Mouse (Mus musculus) lung, postnatal 36 days (tissue): ENCODE data around the gene Tyrobp.

ENCODE experiments used
- DNase-seq: peaks from one replicate; pipeline ENCODE4 v3.0.0; 2022; ENCODE audit warnings: mixed read lengths

The Tyrobp gene

GRCm38 (mm10) chr7:30429327-30429726 lies 15.8 kb downstream of the Tyrobp start:
- DNase-seq = no peak

GRCm38 (mm10) chr7:30430191-30430590 lies 16.6 kb downstream of the Tyrobp start:
- DNase-seq = no peak

- peak; percentile 83 for DNase-seq
Measured at GRCm38 (mm10) chr7:30431793-30432192, 18.2 kb downstream of the Tyrobp start.

GRCm38 (mm10) chr7:30434238-30434637 lies 20.7 kb downstream of the Tyrobp start:
- DNase-seq = peak; percentile 53

- DNase-seq = no peak
Measured at GRCm38 (mm10) chr7:30434701-30435100, 21.1 kb downstream of the Tyrobp start.

GRCm38 (mm10) chr7:30435156-30435555 lies 21.6 kb downstream of the Tyrobp start:
- DNase-seq = no peak

- DNase-seq = no peak
Measured at GRCm38 (mm10) chr7:30436879-30437278, 23.3 kb downstream of the Tyrobp start.

- DNase-seq = no peak
Measured at GRCm38 (mm10) chr7:30439734-30440133, 26.2 kb downstream of the Tyrobp start.

GRCm38 (mm10) chr7:30440697-30441096 lies 27.1 kb downstream of the Tyrobp start:
- DNase-seq = peak; percentile 62

- no peak for DNase-seq
Measured at GRCm38 (mm10) chr7:30443696-30444095, 30.1 kb downstream of the Tyrobp start.

- peak; percentile 47 for DNase-seq
Measured at GRCm38 (mm10) chr7:30444154-30444970, 30.8 kb downstream of the Tyrobp start.

GRCm38 (mm10) chr7:30444971-30445751 lies 31.6 kb downstream of the Tyrobp start, which contains the start of gene Aplp1:
Gene Aplp1, minus strand, starts transcription at chr7:30445535.
- DNase-seq = peak; percentile 62

- DNase-seq = no peak
Measured at GRCm38 (mm10) chr7:30450241-30450640, 36.7 kb downstream of the Tyrobp start.

GRCm38 (mm10) chr7:30453327-30453726 lies 39.8 kb downstream of the Tyrobp start:
- no peak for DNase-seq

GRCm38 (mm10) chr7:30453766-30454165 lies 40.2 kb downstream of the Tyrobp start:
- peak; percentile 66 for DNase-seq

GRCm38 (mm10) chr7:30454259-30454658 lies 40.7 kb downstream of the Tyrobp start:
- DNase-seq = no peak

- DNase-seq = no peak
Measured at GRCm38 (mm10) chr7:30456487-30456886, 42.9 kb downstream of the Tyrobp start.

GRCm38 (mm10) chr7:30456911-30457628 lies 43.5 kb downstream of the Tyrobp start:
- no peak for DNase-seq

GRCm38 (mm10) chr7:30457629-30458330 lies 44.2 kb downstream of the Tyrobp start, which contains the start of the genes Kirrel2 and Nphs1:
Gene Kirrel2, minus strand, starts transcription at chr7:30457690.
Gene Nphs1, plus strand, starts transcription at chr7:30458315.
- DNase-seq = no peak

- DNase-seq = no peak
Measured at GRCm38 (mm10) chr7:30459484-30459883, 45.9 kb downstream of the Tyrobp start.

GRCm38 (mm10) chr7:30463568-30463967 lies 50.0 kb downstream of the Tyrobp start:
- no peak for DNase-seq

- DNase-seq = no peak
Measured at GRCm38 (mm10) chr7:30463996-30464395, 50.4 kb downstream of the Tyrobp start.
